Mouse (Mus musculus): ENCODE measurements around the gene Scnm1.

Gene Scnm1

DNA sequence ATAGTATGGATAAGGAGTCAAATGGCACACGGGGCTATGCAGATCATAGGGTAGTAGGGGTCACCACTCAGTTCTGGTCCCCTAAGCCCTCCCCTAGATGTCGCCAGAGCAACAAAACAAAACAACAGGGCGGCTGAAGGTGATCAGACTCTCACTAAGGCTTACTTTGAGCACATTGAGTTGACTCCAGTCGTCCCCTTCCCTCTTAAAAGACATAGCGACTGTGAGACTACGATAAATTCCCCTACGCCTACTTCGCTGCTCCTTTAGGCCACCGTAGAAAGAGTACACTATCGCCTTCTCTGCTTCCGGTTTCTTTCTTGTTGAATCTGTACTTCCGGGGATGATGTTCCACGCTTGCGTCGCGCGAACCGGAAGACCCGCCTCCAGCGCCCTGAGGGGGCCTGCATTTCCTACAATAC is at the start of gene Scnm1, which contains the start of gene Lysmd1:
Scnm1 (minus strand) TSS at position 332 of the 422 bp plus-strand sequence.
Lysmd1 (plus strand) TSS at position 409 of the 422 bp plus-strand sequence.
- DNase-seq, result peak; percentile 91 to 94

DNA sequence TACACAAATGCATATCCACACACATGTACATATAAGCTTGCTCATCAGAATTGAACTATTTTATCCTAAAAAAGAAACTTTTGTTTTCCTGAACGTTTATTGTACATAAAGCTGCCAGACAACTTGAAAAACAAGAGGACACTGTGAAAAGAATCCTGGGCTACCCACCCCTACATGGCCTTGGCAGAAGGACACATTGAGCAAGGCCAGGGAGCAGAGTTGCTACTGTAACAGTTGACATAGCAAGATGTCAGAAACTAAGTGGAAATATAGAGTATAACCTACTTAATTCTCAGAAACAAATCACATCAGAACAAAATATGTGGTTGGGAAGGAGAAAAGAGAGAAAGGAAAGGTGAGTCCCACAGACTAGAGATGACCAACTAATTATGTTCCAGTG is 48.0 kb upstream of the Scnm1 start:
- no peak for DNase-seq

- no peak for DNase-seq
Measured at GRCm38 (mm10) chr3:95179890-95180289, 46.1 kb upstream of the Scnm1 start.

DNA sequence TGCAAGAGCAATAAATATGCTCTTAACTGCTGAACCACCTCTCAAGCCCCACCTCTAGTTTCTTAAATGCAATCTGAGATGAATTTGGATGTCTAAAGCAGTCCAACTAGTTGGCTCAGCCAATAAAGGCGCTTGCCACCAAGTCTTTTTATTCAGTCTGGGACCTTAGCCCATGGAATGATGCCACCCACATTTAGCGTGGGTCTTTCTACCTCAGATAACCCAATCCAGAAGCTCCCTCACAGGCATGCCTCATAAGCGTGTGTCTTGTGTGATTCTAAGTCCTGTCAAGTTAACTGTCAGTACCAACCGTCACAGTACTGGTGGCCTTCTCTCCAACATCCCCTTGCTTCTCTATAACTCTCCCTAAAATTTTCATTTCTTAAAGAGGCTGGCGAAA is 45.1 kb upstream of the Scnm1 start:
- no peak for DNase-seq

- no peak for DNase-seq
Measured at GRCm38 (mm10) chr3:95177583-95177982, 43.8 kb upstream of the Scnm1 start.

GRCm38 (mm10) chr3:95176500-95176899 is 42.7 kb upstream of the Scnm1 start:
- DNase-seq, result no peak

GRCm38 (mm10) chr3:95174011-95174592 is 40.3 kb upstream of the Scnm1 start:
- peak; percentile 96 to 98 for DNase-seq

DNA sequence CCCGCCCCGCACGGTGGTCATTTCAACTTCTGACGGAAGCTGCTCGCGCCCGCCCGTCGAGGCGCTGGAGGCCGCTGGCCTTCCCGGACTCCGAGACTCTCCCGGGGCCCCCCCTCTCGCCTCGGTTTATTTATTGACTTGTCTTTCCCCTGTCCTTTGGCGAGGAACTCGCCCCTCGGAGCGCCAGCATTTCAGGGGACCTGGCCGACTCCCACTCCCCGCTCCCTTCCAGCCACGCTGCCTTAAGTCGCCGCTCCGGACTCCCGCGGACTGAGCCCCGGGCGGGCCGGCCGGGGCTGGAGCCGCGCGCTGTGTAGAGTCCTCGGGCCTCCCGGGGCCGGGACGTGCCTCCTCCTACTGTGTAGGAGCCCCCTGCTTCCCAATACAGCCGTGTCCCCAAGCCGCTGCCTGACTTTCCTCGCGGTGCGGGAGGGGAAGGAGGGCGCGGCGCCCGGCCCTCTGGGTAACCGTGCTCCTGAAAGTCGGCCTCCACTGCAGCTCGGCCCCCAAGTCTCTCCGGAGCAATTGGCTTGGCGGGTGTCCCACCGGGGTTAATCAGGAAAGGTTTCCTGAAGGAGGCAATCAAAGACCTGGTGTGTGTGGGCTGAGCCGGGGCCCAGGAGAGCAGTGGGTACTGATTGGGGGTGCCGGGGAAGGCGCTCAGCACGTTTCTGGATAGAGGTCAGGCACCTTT is 39.6 kb upstream of the Scnm1 start:
- DNase-seq, result peak; percentile 60 to 64

- DNase-seq, result peak in 1 of 2 experiments; percentile 22
Measured at GRCm38 (mm10) chr3:95172526-95173255, 38.9 kb upstream of the Scnm1 start.

DNA sequence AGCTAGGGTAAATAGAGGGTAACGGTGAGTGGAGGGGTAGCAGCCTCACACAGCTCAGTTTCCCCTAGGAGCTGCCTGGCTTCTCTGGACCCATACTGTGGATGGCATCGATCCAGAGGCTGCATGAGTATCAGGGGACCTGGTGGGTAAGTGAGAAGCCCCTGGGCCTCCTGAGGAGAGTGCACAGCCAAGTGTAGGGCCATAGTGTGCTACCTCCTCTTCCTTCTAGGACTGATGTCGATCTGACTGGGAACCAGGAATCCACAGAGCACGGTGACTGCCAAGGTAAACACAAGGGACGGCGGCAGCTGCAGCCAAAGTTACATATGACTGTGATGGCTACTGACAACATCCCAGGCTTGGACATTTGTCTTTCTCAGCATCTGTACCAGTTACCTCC is 37.3 kb upstream of the Scnm1 start:
- DNase-seq, result no peak

- DNase-seq, result no peak
Measured at GRCm38 (mm10) chr3:95169996-95170395, 36.2 kb upstream of the Scnm1 start.

DNA sequence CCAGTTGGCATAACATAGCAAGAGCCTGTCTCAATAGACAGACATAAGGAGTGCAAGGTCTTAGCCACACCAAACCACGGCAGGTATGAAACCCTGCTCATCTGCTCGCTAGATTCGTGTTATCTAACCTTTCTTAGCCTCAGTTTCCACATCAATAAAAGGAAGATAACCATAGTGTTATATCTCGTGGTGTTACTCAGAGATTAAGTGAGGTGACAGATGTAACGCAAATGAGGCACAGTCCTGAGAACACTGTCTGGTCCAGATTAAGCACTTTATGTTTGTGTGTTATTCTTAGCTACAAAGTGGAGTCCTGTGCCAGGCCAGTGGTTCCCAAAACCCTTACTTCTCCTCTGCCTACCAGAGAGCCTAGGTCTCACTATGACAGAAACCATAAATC is 31.0 kb upstream of the Scnm1 start:
- no peak for DNase-seq

GRCm38 (mm10) chr3:95164256-95164550 is 30.4 kb upstream of the Scnm1 start:
- no peak for DNase-seq

DNA sequence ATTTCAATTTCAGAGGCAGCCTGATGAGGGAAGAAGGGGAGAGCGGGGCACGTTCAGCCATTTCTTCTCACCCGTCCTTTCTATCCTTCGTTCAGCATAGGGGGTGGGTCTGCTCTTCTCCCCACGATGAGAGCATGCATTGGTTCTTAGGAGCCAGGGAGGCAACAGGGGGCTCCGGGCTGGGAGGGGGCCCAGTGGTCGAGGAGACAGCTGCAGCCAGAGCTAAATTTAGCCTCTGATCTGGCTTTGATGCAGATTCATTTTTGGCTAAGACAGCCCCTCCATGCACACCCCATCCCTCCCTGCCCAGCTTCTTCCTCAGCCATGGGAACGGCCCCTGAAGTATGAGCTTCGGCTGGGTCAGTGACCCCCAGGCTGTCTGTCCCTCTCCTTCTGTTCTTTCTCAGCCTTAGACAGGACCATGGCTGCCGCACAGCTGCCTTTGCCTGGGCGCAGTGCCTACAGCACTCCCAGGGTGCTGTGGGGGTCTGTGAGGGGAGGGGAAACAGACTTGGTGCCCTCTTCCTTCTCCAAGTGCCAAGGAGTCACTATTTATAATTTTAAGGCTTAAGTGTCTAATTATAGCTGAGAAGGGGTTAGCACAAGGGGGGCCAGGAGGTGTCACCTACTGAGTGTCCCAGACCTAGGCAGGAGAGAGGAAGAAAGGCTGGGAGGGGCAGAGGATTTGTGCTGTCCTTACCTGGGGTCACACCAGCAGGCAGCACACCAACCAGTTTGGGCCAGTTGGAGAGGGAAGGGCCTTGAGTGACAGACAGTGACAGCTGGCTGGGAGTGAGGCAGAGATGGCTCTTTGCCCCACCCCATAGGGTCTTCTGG is 29.8 kb upstream of the Scnm1 start:
- DNase-seq, result peak; percentile 80 to 85

GRCm38 (mm10) chr3:95162345-95162628 is 28.5 kb upstream of the Scnm1 start:
- peak in 1 of 2 experiments; percentile 54 for DNase-seq

DNA sequence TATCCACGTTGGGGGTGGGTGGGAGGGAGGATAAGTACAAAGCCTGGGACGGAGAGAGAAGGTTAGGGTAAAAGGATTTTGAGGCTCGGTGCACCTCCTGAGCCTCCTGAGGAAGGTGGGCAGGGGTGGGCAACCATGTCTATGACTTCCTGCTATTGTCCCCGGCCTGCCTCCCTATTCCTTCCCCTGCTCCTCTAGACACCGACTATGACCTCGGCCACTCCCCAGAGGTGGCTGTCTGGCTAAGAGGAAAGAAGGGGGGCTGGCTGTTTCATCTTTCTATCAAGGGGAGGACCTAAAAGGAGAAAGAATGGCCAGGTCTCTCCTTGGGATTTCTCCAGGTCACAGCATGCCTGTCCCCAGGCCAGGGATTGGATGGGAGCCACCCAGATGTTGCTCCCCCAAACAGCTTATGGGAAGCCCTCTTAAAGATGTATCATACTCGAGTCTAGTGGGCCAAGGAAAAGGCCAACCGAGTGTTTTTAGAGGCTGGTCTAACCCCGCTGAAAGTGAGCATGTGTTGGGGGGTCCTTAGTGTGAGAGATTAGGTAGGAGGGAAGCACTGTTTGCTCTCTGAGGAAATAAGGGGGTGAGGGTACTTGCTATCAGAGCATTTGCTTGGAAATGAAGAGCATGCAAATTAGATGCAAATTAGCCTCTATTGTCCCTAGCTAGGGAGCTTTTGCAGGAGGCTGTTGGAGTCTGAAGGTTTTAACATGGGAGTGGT is 28.0 kb upstream of the Scnm1 start:
- DNase-seq, result peak in 1 of 2 experiments; percentile 49

DNA sequence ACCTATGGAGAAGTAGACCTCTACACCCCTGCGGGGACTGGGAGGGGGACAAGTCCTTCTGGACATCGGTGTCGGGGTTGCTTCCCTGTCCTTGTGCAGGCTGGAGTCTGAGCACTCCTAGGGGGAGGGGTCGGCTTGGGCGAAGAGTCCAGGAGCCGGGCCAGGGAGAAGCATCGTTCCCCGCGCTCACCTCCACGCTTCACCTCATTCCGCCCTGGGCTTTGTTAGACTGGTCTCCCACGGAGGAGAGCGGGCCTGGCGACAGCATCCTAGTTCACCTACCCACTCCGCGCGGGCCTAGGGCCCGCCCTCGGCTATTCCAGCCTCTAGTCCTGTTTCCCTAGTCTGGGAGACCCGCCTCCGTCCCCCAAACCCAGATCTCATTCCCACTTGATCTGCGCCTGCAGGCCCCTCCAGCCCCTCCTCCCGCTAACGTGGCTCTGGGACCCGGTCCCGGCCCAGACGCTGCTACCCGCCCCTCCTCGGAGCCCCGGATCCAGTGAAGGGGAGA is 27.3 kb upstream of the Scnm1 start:
- peak; percentile 76 to 78 for DNase-seq

- DNase-seq, result peak; percentile 95 to 96
Measured at GRCm38 (mm10) chr3:95159987-95160963, 26.5 kb upstream of the Scnm1 start, which contains the start of gene Sema6c. Gene Sema6c (plus strand): TSS chr3:95160457.

GRCm38 (mm10) chr3:95159511-95159986 is 25.7 kb upstream of the Scnm1 start:
- DNase-seq, result peak in 1 of 2 experiments; percentile 26

- DNase-seq, result peak in 1 of 2 experiments; percentile 44
Measured at GRCm38 (mm10) chr3:95153874-95154273, 20.1 kb upstream of the Scnm1 start.

- no peak for DNase-seq
Measured at GRCm38 (mm10) chr3:95147924-95148323, 14.1 kb upstream of the Scnm1 start.
